Mouse (Mus musculus): Measurements from ENCODE around the gene Fitm1.

DNA sequence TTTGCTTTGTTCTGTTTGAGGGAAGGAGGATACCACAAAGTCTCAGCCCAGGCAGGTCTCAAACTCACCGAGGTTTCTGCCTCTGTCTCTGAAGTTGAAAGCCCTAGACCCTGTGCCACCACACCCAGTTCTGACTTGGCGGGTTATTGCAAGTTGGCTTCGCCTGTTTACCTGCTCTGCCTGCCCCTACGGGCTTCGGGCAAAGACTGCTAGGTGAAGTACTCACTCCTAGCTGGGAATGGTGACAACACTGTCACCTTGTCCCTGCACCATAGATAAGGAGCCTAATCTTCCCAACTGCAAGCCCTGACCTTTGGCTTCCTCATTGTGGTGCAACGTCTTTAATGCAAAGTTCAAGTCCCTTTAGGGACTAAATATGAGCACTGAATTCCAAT lies 10.1 kb downstream of the Fitm1 start:
- TF ChIP-seq CTCF (conservative IDR thresholded peaks at IDR 0.05 in 1 of 2, IDR thresholded peaks at IDR 0.05 in 1 of 2; ENCODE audit: low read depth in 2 of 2, low read length in 2 of 2) (no peak), EP300 (IDR thresholded peaks at IDR 0.05; ENCODE audit: low read length) (no peak)
